Mouse (Mus musculus) embryonic facial prominence, embryonic 13.5 days (tissue): ENCODE results near the gene Slc39a13. TPM values are rescaled to one million over a fixed set of nuclear protein-coding genes. Genes with fewer than 3 reads are reported as not detected.

Source experiments
- ATAC-seq: fragments of 200-750 bp; cut with Nextera tagmentation; 2 replicates; pipeline ENCODE4 v1.8.0; 2017; ENCODE audit warnings: low read depth; ENCODE audit not compliant: insufficient number of reproducible peaks, insufficient read depth, low FRiP score, low TSS enrichment
- H3K27ac ChIP-seq: fragments of 300-500 bp; sonication (generic); 2 replicates; pipeline ENCODE4 v1.5.1; 2015; ENCODE audit warnings: moderate library complexity, mild to moderate bottlenecking, inconsistent platforms
- H3K27me3 ChIP-seq: fragments of 300-500 bp; sonication (generic); 2 replicates; pipeline ENCODE4 v1.6.1; 2015; ENCODE audit warnings: mild to moderate bottlenecking, inconsistent platforms
- H3K36me3 ChIP-seq: fragments of 300-500 bp; sonication (generic); 2 replicates; pipeline ENCODE4 v1.6.1; 2015; ENCODE audit warnings: mild to moderate bottlenecking, inconsistent platforms
- H3K4me1 ChIP-seq: fragments of 300-500 bp; sonication (generic); 2 replicates; pipeline ENCODE4 v1.6.1; 2015; ENCODE audit warnings: inconsistent platforms
- H3K4me2 ChIP-seq: fragments of 300-500 bp; sonication (generic); 2 replicates; pipeline ENCODE4 v1.6.1; 2015; ENCODE audit warnings: moderate library complexity, mild to moderate bottlenecking, inconsistent platforms
- H3K4me3 ChIP-seq: fragments of 300-500 bp; sonication (generic); 2 replicates; pipeline ENCODE4 v1.5.1; 2015; ENCODE audit warnings: mild to moderate bottlenecking, inconsistent platforms
- H3K9ac ChIP-seq: fragments of 300-500 bp; sonication (generic); 2 replicates; pipeline ENCODE4 v1.6.1; 2015; ENCODE audit warnings: mild to moderate bottlenecking, inconsistent platforms
- H3K9me3 ChIP-seq: fragments of 300-500 bp; sonication (generic); 2 replicates; pipeline ENCODE4 v1.6.1; 2016; ENCODE audit warnings: inconsistent platforms
- WGBS: fragments of 180-500 bp; shearing (Covaris S2); methylation state at CpG from one replicate; pipeline ENCODE4 v1.1.7; 2015; ENCODE audit warnings: mixed read lengths; 5-methylcytosine and 5-hydroxymethylcytosine counted together
- polyA plus RNA-seq: library from polyadenylated mRNA; unstranded; fragments of >200 nt; fragmentation: Nextera tagmentation; extraction: Ambion mirVana; gene quantifications from 2 replicates; pipeline ENCODE4 v1.2.1, GENCODE M21; 2015

The Slc39a13 gene
- polyA plus RNA-seq, 1 experiment from 2014 or later, result 64.3 TPM

DNA sequence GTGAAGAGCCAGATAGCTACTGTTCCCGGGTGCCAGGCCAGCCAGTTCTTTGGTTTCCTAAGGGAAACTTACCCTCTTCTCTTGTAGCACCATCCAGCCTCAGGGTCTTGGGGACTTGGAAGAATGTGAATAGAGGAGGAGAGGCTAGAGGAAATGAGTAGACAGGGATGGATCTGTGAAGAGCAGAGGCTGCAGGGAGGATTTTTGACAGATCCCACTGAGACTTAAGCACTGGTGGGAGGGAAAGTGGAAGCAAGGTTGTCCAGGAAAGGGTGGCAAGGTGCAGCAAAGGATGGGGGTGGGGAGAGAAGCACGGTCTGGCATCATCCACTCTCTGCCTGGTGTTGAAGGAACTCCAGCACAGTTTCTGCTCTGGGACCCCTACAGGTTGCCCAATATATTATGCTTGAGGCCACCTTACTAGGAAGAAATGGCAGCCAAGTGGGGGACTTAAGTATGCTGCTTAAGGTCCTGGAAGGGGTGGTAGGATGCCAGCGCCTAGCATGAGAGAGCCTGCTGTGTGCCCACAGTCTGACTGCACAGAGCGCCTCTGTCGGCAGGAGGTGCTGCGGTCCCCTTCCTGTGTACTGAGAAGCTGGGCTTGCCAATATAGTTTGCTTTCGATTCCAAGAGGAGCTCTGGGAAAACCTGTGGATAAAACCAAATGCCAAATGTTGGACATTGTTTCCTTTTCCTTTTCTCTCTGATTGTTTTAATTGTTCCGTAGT, 52.0 kb downstream of the Slc39a13 start:
- 89% methylated on average over 8 of the region's 8 CpGs for WGBS
- Histone ChIP-seq H3K27me3 (no peaks in the 10 kb centered on the region), H3K27ac (no peak overlapping the region), H3K9ac (no peak overlapping the region), H3K4me3 (no peak overlapping the region), H3K9me3 (no peaks in the 10 kb centered on the region), H3K4me2 (no peak overlapping the region), H3K4me1 (no peaks in the 10 kb centered on the region), H3K36me3 (peaks cover 71% of the 10 kb centered on the region)
- no peak for ATAC-seq

DNA sequence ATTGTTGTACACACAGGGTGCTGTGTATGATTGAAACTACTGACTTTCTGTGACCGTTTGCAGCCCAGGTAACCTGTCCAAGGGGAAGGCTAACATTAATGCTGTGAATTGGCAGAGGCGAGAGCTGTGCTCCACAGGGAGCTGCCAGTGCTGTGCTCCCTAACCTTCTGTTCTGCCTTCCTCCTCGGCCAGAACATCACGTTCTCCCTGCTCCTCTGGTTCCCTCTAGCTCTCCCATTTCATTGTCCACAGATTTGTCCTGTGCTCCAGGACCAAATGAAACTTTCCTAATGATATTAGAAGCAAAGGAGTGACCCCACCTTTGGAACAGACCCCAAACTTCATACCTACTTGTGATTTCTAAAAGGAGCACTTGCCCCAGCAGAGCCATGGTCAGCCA, 54.8 kb downstream of the Slc39a13 start:
- no peak overlapping the region for H3K27ac ChIP-seq
- no peak overlapping the region for H3K4me2 ChIP-seq
- no peaks in the 10 kb centered on the region for H3K27me3 ChIP-seq
- H3K4me3 ChIP-seq, result no peak overlapping the region
- no peaks in the 10 kb centered on the region for H3K9me3 ChIP-seq
- H3K36me3 ChIP-seq, result peaks cover 76% of the 10 kb centered on the region
- ATAC-seq, result no peak
- H3K9ac ChIP-seq, result no peak overlapping the region
- no peaks in the 10 kb centered on the region for H3K4me1 ChIP-seq
- WGBS, result 80% methylated on average over 4 of the region's 4 CpGs

DNA sequence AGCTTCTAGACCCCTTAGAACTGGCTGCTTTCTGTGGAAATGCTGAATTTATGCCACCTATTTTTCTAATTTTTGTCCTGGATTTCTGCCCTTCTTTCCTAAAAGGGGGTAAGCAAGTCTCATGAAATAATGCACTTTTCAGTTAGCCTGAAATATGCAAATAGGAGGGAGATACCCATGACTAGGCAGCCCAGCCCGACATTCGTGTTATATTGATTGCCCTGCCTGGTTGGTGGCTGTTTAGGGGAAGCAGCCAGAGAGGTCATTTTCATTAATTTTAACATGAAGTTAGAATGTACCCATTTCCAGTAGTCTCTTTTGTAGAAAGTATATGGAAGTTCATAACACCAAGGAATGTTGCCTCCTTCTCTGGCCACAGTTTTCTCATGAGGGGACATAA, 56.3 kb downstream of the Slc39a13 start:
- no peaks in the 10 kb centered on the region for H3K27me3 ChIP-seq
- no peaks in the 10 kb centered on the region for H3K9me3 ChIP-seq
- no peak overlapping the region for H3K27ac ChIP-seq
- WGBS, result 86% methylated on average over 2 of the region's 2 CpGs
- no peak overlapping the region for H3K4me2 ChIP-seq
- peaks cover 82% of the 10 kb centered on the region for H3K36me3 ChIP-seq
- ATAC-seq, result no peak
- no peak overlapping the region for H3K9ac ChIP-seq
- H3K4me3 ChIP-seq, result no peak overlapping the region
- H3K4me1 ChIP-seq, result no peaks in the 10 kb centered on the region

Other genes starting within 250 kb of the Slc39a13 start
- gene Mtch2, start 223.3 kb downstream of the Slc39a13 start, polyA plus RNA-seq, result 192 and 198 TPM in 2 replicates
- gene C1qtnf4, start 184.6 kb downstream of the Slc39a13 start, polyA plus RNA-seq, result 16.7 and 21.5 TPM in 2 replicates
- 46.1 and 47.0 TPM in 2 replicates for gene Kbtbd4, start 165.7 kb downstream of the Slc39a13 start, polyA plus RNA-seq
- gene Ndufs3, start 165.6 kb downstream of the Slc39a13 start, polyA plus RNA-seq, result 208 and 232 TPM in 2 replicates
- gene Celf1, start 130.0 kb downstream of the Slc39a13 start, polyA plus RNA-seq, result 82.5 and 91.3 TPM in 2 replicates
- gene Rapsn, start 34.8 kb downstream of the Slc39a13 start, polyA plus RNA-seq, result 3.3 and 3.4 TPM in 2 replicates
- gene Psmc3, start 16.4 kb downstream of the Slc39a13 start, polyA plus RNA-seq, result 263 and 298 TPM in 2 replicates
- gene Spi1, start 12.0 kb upstream of the Slc39a13 start, polyA plus RNA-seq, result 7.2 and 7.5 TPM in 2 replicates
- 0.08 and 2.4 TPM in 2 replicates for gene Mybpc3, start 47.7 kb upstream of the Slc39a13 start, polyA plus RNA-seq
- gene Madd, start 113.4 kb upstream of the Slc39a13 start, polyA plus RNA-seq, result 16.5 and 18.2 TPM in 2 replicates
- gene Nr1h3, start 132.4 kb upstream of the Slc39a13 start, polyA plus RNA-seq, result 0.83 and 1.9 TPM in 2 replicates
- 28.6 and 29.0 TPM in 2 replicates for gene Acp2, start 132.5 kb upstream of the Slc39a13 start, polyA plus RNA-seq
- 20.0 and 23.6 TPM in 2 replicates for gene Ddb2, start 166.6 kb upstream of the Slc39a13 start, polyA plus RNA-seq
- gene Pacsin3, start 185.5 kb upstream of the Slc39a13 start, polyA plus RNA-seq, result 42.1 and 44.2 TPM in 2 replicates
- 81.8 and 90.6 TPM in 2 replicates for gene Arfgap2, start 194.6 kb upstream of the Slc39a13 start, polyA plus RNA-seq